Mouse (Mus musculus) heart, embryonic 11.5 days (tissue): ENCODE results near the gene Ddc. TPM values are rescaled to one million over a fixed set of nuclear protein-coding genes. Genes with fewer than 3 reads are reported as not detected.

Source experiments
- ATAC-seq: fragments of 200-750 bp; cut with Nextera tagmentation; replicated peaks from 2 replicates; pipeline ENCODE4 v1.8.0; 2017; ENCODE audit warnings: moderate library complexity; ENCODE audit not compliant: insufficient number of reproducible peaks, low FRiP score, low TSS enrichment
- H3K27ac ChIP-seq: fragments of 300-500 bp; sonication (generic); 2 replicates; pipeline ENCODE4 v1.5.1; 2014; ENCODE audit warnings: mild to moderate bottlenecking, low read depth, low read length
- H3K27me3 ChIP-seq: fragments of 300-500 bp; sonication (generic); 2 replicates; pipeline ENCODE4 v1.6.1; 2014; ENCODE audit warnings: mild to moderate bottlenecking, low read length, mixed read lengths; ENCODE audit not compliant: control insufficient read depth, insufficient read depth
- H3K36me3 ChIP-seq: fragments of 300-500 bp; sonication (generic); 2 replicates; pipeline ENCODE4 v1.6.1; 2014; ENCODE audit warnings: mild to moderate bottlenecking, low read length, moderate library complexity, mixed read lengths; ENCODE audit not compliant: control insufficient read depth, insufficient read depth
- H3K4me1 ChIP-seq: fragments of 300-500 bp; sonication (generic); 2 replicates; pipeline ENCODE4 v1.6.1; 2014; ENCODE audit warnings: low read length; ENCODE audit not compliant: control insufficient read depth, insufficient read depth
- H3K4me2 ChIP-seq: fragments of 300-500 bp; sonication (generic); 2 replicates; pipeline ENCODE4 v1.6.1; 2014; ENCODE audit warnings: mild to moderate bottlenecking, moderate library complexity
- H3K4me3 ChIP-seq: fragments of 300-500 bp; sonication (generic); 2 replicates; pipeline ENCODE4 v1.5.1; 2014; ENCODE audit warnings: low read depth, low read length
- H3K9ac ChIP-seq: fragments of 300-500 bp; sonication (generic); 2 replicates; pipeline ENCODE4 v1.6.1; 2014; ENCODE audit warnings: mild to moderate bottlenecking, low read depth, low read length, moderate library complexity
- H3K9me3 ChIP-seq: fragments of 300-500 bp; sonication (generic); replicated peaks from 2 replicates; pipeline ENCODE4 v1.6.1; 2016; ENCODE audit warnings: low read length; ENCODE audit not compliant: control insufficient read depth
- WGBS: fragments of 180-500 bp; shearing (Covaris S2); extraction: QIAGEN DNeasy Blood & Tissue Kit; methylation state at CpG from one replicate; pipeline ENCODE4 v1.1.7; 2014; ENCODE audit not compliant: insufficient replicate concordance; 5-methylcytosine and 5-hydroxymethylcytosine counted together
- polyA plus RNA-seq: library from polyadenylated mRNA; unstranded; fragments of >200 nt; fragmentation: Nextera tagmentation; extraction: Ambion mirVana; gene quantifications from 2 replicates; pipeline ENCODE4 v1.2.1, GENCODE M21; 2014

Gene Ddc
- polyA plus RNA-seq, result 39.7 and 44.5 TPM in 2 replicates

GRCm38 (mm10) chr11:11897645-11898357 is at the start of gene Ddc:
Ddc (minus strand) TSS chr11:11898144.
- Histone ChIP-seq H3K27me3 (no peaks in the 10 kb centered on the region), H3K9ac (no peak within 1 kb of the TSS), H3K36me3 (no peaks in the 10 kb centered on the region), H3K4me1 (peaks cover 8% of the 10 kb centered on the region), H3K9me3 (no peaks in the 10 kb centered on the region), H3K4me3 (no peak within 1 kb of the TSS), H3K27ac (peak within 1 kb of the TSS; percentile 57; the same call in 1 of the 2 replicates), H3K4me2 (no peak within 1 kb of the TSS)
- ATAC-seq, result no peak
- 81% methylated on average over 12 of the region's 12 CpGs for WGBS

- Histone ChIP-seq H3K4me1 (peaks cover 25% of the 10 kb centered on the region), H3K27ac (no peak overlapping the region), H3K4me2 (no peak overlapping the region), H3K36me3 (peaks cover 19% of the 10 kb centered on the region), H3K9me3 (no peaks in the 10 kb centered on the region), H3K4me3 (no peak overlapping the region), H3K9ac (no peak overlapping the region), H3K27me3 (no peaks in the 10 kb centered on the region)
- 79% methylated on average over 4 of the region's 4 CpGs for WGBS
- ATAC-seq, result no peak
These were observed 47.8 kb upstream of the Ddc start for GRCm38 (mm10) chr11:11945766-11946165.

- 93% methylated on average over 4 of the region's 4 CpGs for WGBS
These were observed 46.9 kb upstream of the Ddc start for GRCm38 (mm10) chr11:11944814-11945213.

GRCm38 (mm10) chr11:11944082-11944349 is 46.1 kb upstream of the Ddc start:
- no peaks in the 10 kb centered on the region for H3K9me3 ChIP-seq
- H3K36me3 ChIP-seq, result peaks cover 21% of the 10 kb centered on the region
- no peak overlapping the region for H3K27ac ChIP-seq
- no peaks in the 10 kb centered on the region for H3K27me3 ChIP-seq
- H3K9ac ChIP-seq, result no peak overlapping the region
- peaks cover 23% of the 10 kb centered on the region for H3K4me1 ChIP-seq
- H3K4me3 ChIP-seq, result no peak overlapping the region
- H3K4me2 ChIP-seq, result no peak overlapping the region
- ATAC-seq, result no peak

More at GRCm38 (mm10) chr11:11944814-11945213, 46.9 kb upstream of the Ddc start:
- Histone ChIP-seq H3K27me3 (no peaks in the 10 kb centered on the region), H3K9ac (no peak overlapping the region), H3K4me2 (no peak overlapping the region), H3K4me1 (peaks cover 21% of the 10 kb centered on the region), H3K36me3 (peaks cover 21% of the 10 kb centered on the region), H3K9me3 (no peaks in the 10 kb centered on the region), H3K4me3 (no peak overlapping the region), H3K27ac (no peak overlapping the region)
- ATAC-seq, result no peak

- Histone ChIP-seq H3K27me3 (no peaks in the 10 kb centered on the region), H3K4me1 (peaks cover 23% of the 10 kb centered on the region), H3K9ac (no peak overlapping the region), H3K27ac (no peak overlapping the region), H3K36me3 (peaks cover 25% of the 10 kb centered on the region), H3K9me3 (no peaks in the 10 kb centered on the region), H3K4me3 (no peak overlapping the region), H3K4me2 (no peak overlapping the region)
- 85% methylated on average over 13 of the region's 13 CpGs for WGBS
- no peak for ATAC-seq
These were observed 45.5 kb upstream of the Ddc start for GRCm38 (mm10) chr11:11943240-11944081.

GRCm38 (mm10) chr11:11942320-11943217 is 44.6 kb upstream of the Ddc start:
- no peak overlapping the region for H3K9ac ChIP-seq
- no peaks in the 10 kb centered on the region for H3K9me3 ChIP-seq
- no peaks in the 10 kb centered on the region for H3K27me3 ChIP-seq
- H3K4me3 ChIP-seq, result no peak overlapping the region
- H3K36me3 ChIP-seq, result peaks cover 33% of the 10 kb centered on the region
- peaks cover 23% of the 10 kb centered on the region for H3K4me1 ChIP-seq
- no peak overlapping the region for H3K4me2 ChIP-seq
- WGBS, result 61% methylated on average over 6 of the region's 6 CpGs
- H3K27ac ChIP-seq, result peak overlapping the region; percentile 47
- no peak for ATAC-seq

GRCm38 (mm10) chr11:11940833-11941681 is 43.1 kb upstream of the Ddc start:
- Histone ChIP-seq H3K9me3 (no peaks in the 10 kb centered on the region), H3K4me1 (peaks cover 26% of the 10 kb centered on the region), H3K36me3 (peaks cover 36% of the 10 kb centered on the region), H3K27ac (peak overlapping the region; percentile 12; the same call in 1 of the 2 replicates), H3K9ac (no peak overlapping the region), H3K4me2 (no peak overlapping the region), H3K27me3 (no peaks in the 10 kb centered on the region), H3K4me3 (no peak overlapping the region)
- 78% methylated on average over 5 of the region's 5 CpGs for WGBS
- no peak for ATAC-seq

- Histone ChIP-seq H3K9me3 (no peaks in the 10 kb centered on the region), H3K9ac (no peak overlapping the region), H3K4me2 (no peak overlapping the region), H3K4me1 (peaks cover 23% of the 10 kb centered on the region), H3K27ac (peak overlapping the region; percentile 51; the same call in 1 of the 2 replicates), H3K36me3 (peaks cover 44% of the 10 kb centered on the region), H3K27me3 (no peaks in the 10 kb centered on the region), H3K4me3 (no peak overlapping the region)
- peak; percentile 62 for ATAC-seq
- WGBS, result 37% methylated on average over 3 of the region's 3 CpGs
These were observed 41.7 kb upstream of the Ddc start for GRCm38 (mm10) chr11:11939611-11940010.
